Mouse (Mus musculus): ENCODE measurements around the gene Eif3k. TPM values are rescaled to one million over a fixed set of nuclear protein-coding genes. Genes with fewer than 3 reads are reported as not detected.

Gene Eif3k
- total RNA-seq (2021): 100 to 1,000 TPM; 201 to 212 TPM
- long read RNA-seq, transcript Eif3k-201 (8 exons, 774 nt): major isoform, 39 of 46 reads
- long read RNA-seq, partial matches to known transcripts: 2 of 46 reads
- long read RNA-seq, other reads (novel, unspliced or antisense): 4 of 46 reads

GRCm38 (mm10) chr7:28981651-28982273 is at the start of gene Eif3k, which contains the start of gene Map4k1:
Gene Eif3k, minus strand, starts transcription at chr7:28981864.
Gene Map4k1, plus strand, starts transcription at chr7:28982050.
- DNase-seq (ENCODE audit: low spot score in 2 of 2): peak; percentile 96 to 99

GRCm38 (mm10) chr7:29029690-29030656 is 48.3 kb upstream of the Eif3k start:
- no peak for DNase-seq (ENCODE audit: low spot score in 2 of 2)

- DNase-seq (ENCODE audit: low spot score in 2 of 2): no peak
Measured at GRCm38 (mm10) chr7:29028761-29029160, 47.1 kb upstream of the Eif3k start.

GRCm38 (mm10) chr7:29026811-29027210 is 45.1 kb upstream of the Eif3k start:
- no peak for DNase-seq (ENCODE audit: low spot score in 2 of 2)

- no peak for DNase-seq (ENCODE audit: low spot score in 2 of 2)
Measured at GRCm38 (mm10) chr7:29026195-29026594, 44.5 kb upstream of the Eif3k start.

GRCm38 (mm10) chr7:29025566-29025965 is 43.9 kb upstream of the Eif3k start:
- no peak for DNase-seq (ENCODE audit: low spot score in 2 of 2)

GRCm38 (mm10) chr7:29023514-29023913 is 41.9 kb upstream of the Eif3k start:
- DNase-seq (ENCODE audit: low spot score in 2 of 2): no peak

GRCm38 (mm10) chr7:29022479-29022878 is 40.8 kb upstream of the Eif3k start:
- no peak for DNase-seq (ENCODE audit: low spot score in 2 of 2)

GRCm38 (mm10) chr7:29019447-29020220 is 38.0 kb upstream of the Eif3k start:
- no peak for DNase-seq (ENCODE audit: low spot score in 2 of 2)

- DNase-seq (ENCODE audit: low spot score in 2 of 2): no peak
Measured at GRCm38 (mm10) chr7:29017222-29017621, 35.6 kb upstream of the Eif3k start.

GRCm38 (mm10) chr7:29016440-29016839 is 34.8 kb upstream of the Eif3k start:
- no peak for DNase-seq (ENCODE audit: low spot score in 2 of 2)

- no peak for DNase-seq (ENCODE audit: low spot score in 2 of 2)
Measured at GRCm38 (mm10) chr7:29014984-29015383, 33.3 kb upstream of the Eif3k start.

- no peak for DNase-seq (ENCODE audit: low spot score in 2 of 2)
Measured at GRCm38 (mm10) chr7:29008714-29009113, 27.1 kb upstream of the Eif3k start.

GRCm38 (mm10) chr7:29008171-29008570 is 26.5 kb upstream of the Eif3k start:
- DNase-seq (ENCODE audit: low spot score in 2 of 2): no peak

GRCm38 (mm10) chr7:29007224-29008101 is 25.8 kb upstream of the Eif3k start:
- no peak for DNase-seq (ENCODE audit: low spot score in 2 of 2)

GRCm38 (mm10) chr7:29000651-29001605 is 19.3 kb upstream of the Eif3k start:
- DNase-seq (ENCODE audit: low spot score in 2 of 2): peak in 1 of 2 experiments; percentile 11

- DNase-seq (ENCODE audit: low spot score in 2 of 2): no peak
Measured at GRCm38 (mm10) chr7:28993402-28993801, 11.7 kb upstream of the Eif3k start.

GRCm38 (mm10) chr7:28992997-28993396 is 11.3 kb upstream of the Eif3k start:
- no peak for DNase-seq (ENCODE audit: low spot score in 2 of 2)

- no peak for DNase-seq (ENCODE audit: low spot score in 2 of 2)
Measured at GRCm38 (mm10) chr7:28991616-28992015, 10.0 kb upstream of the Eif3k start.

Data from layer of hippocampus, adult 18-20 months (tissue).